Mouse (Mus musculus): Measurements from ENCODE around the gene Pcsk4. TPM values are rescaled to one million over a fixed set of nuclear protein-coding genes. Genes with fewer than 3 reads are reported as not detected.
A peak's percentile ranks its signal among the peaks of the same experiment; 100 is the strongest.

Pcsk4 gene
- polyA plus RNA-seq, 1 experiment from 2014 or later = 2.9 TPM

- H3K9me3 ChIP-seq (replicated peaks; ENCODE audit: control insufficient read depth, low read length) = no peaks in the 10 kb centered on the region
- no peaks in the 10 kb centered on the region for H3K4me1 ChIP-seq (ENCODE audit: control insufficient read depth, insufficient read depth, low read length)
- ATAC-seq (replicated peaks; ENCODE audit: insufficient number of reproducible peaks, low FRiP score, low TSS enrichment, low read depth) (no peak), DNase-seq (ENCODE audit: low spot score) (no peak)
- 13% methylated on average over 25 of the region's 25 CpGs for WGBS
- no peak overlapping the region for H3K9ac ChIP-seq (replicated peaks; ENCODE audit: low read length)
- no peak overlapping the region for H3K4me3 ChIP-seq (ENCODE audit: low read depth, low read length)
- H3K27me3 ChIP-seq (ENCODE audit: control insufficient read depth, insufficient read depth, low read length) = peaks cover 28% of the 10 kb centered on the region
- H3K36me3 ChIP-seq (replicated peaks; ENCODE audit: control insufficient read depth, insufficient read depth, low read depth, low read length) = no peaks in the 10 kb centered on the region
- H3K4me2 ChIP-seq (ENCODE audit: low read depth, low read length) = no peak overlapping the region
- H3K27ac ChIP-seq (replicated peaks; ENCODE audit: low read depth, low read length) = no peak overlapping the region
These were observed 24.4 kb downstream of the Pcsk4 start for GRCm38 (mm10) chr10:80304862-80305261.

GRCm38 (mm10) chr10:80304458-80304857 is 24.8 kb downstream of the Pcsk4 start:
- no peaks in the 10 kb centered on the region for H3K4me1 ChIP-seq (ENCODE audit: control insufficient read depth, insufficient read depth, low read length)
- no peaks in the 10 kb centered on the region for H3K9me3 ChIP-seq (replicated peaks; ENCODE audit: control insufficient read depth, low read length)
- DNase-seq (ENCODE audit: low spot score) = no peak
- no peak overlapping the region for H3K4me2 ChIP-seq (ENCODE audit: low read depth, low read length)
- H3K36me3 ChIP-seq (replicated peaks; ENCODE audit: control insufficient read depth, insufficient read depth, low read depth, low read length) = no peaks in the 10 kb centered on the region
- H3K27ac ChIP-seq (replicated peaks; ENCODE audit: low read depth, low read length) = no peak overlapping the region
- no peak overlapping the region for H3K9ac ChIP-seq (replicated peaks; ENCODE audit: low read length)
- peaks cover 32% of the 10 kb centered on the region for H3K27me3 ChIP-seq (ENCODE audit: control insufficient read depth, insufficient read depth, low read length)
- 26% methylated on average over 12 of the region's 12 CpGs for WGBS
- H3K4me3 ChIP-seq (ENCODE audit: low read depth, low read length) = no peak overlapping the region
- no peak for ATAC-seq (replicated peaks; ENCODE audit: insufficient number of reproducible peaks, low FRiP score, low TSS enrichment, low read depth)

- Histone ChIP-seq H3K9ac (replicated peaks; ENCODE audit: low read length) (0 out of 2 replicates have a peak overlapping the region, but pooled peaks have one; percentile 25), H3K36me3 (replicated peaks; ENCODE audit: control insufficient read depth, insufficient read depth, low read depth, low read length) (no peaks in the 10 kb centered on the region), H3K4me2 (ENCODE audit: low read depth, low read length) (peak overlapping the region; percentile 24), H3K27me3 (ENCODE audit: control insufficient read depth, insufficient read depth, low read length) (peaks cover 45% of the 10 kb centered on the region), H3K9me3 (replicated peaks; ENCODE audit: control insufficient read depth, low read length) (no peaks in the 10 kb centered on the region), H3K4me3 (ENCODE audit: low read depth, low read length) (no peak overlapping the region), H3K27ac (replicated peaks; ENCODE audit: low read depth, low read length) (no peak overlapping the region), H3K4me1 (ENCODE audit: control insufficient read depth, insufficient read depth, low read length) (no peaks in the 10 kb centered on the region)
- no peak for ATAC-seq (replicated peaks; ENCODE audit: insufficient number of reproducible peaks, low FRiP score, low TSS enrichment, low read depth)
- 6% methylated on average over 9 of the region's 9 CpGs for WGBS
- DNase-seq (ENCODE audit: low spot score) = no peak
These were observed 26.8 kb downstream of the Pcsk4 start for GRCm38 (mm10) chr10:80302471-80302881.

GRCm38 (mm10) chr10:80302082-80302355 is 27.3 kb downstream of the Pcsk4 start:
- DNase-seq (ENCODE audit: low spot score) (no peak), ATAC-seq (replicated peaks; ENCODE audit: insufficient number of reproducible peaks, low FRiP score, low TSS enrichment, low read depth) (no peak)
- Histone ChIP-seq H3K27me3 (ENCODE audit: control insufficient read depth, insufficient read depth, low read length) (peaks cover 45% of the 10 kb centered on the region), H3K9me3 (replicated peaks; ENCODE audit: control insufficient read depth, low read length) (no peaks in the 10 kb centered on the region), H3K27ac (replicated peaks; ENCODE audit: low read depth, low read length) (no peak overlapping the region), H3K4me3 (ENCODE audit: low read depth, low read length) (no peak overlapping the region), H3K9ac (replicated peaks; ENCODE audit: low read length) (0 out of 2 replicates have a peak overlapping the region, but pooled peaks have one; percentile 25), H3K4me2 (ENCODE audit: low read depth, low read length) (peak overlapping the region; percentile 24), H3K36me3 (replicated peaks; ENCODE audit: control insufficient read depth, insufficient read depth, low read depth, low read length) (no peaks in the 10 kb centered on the region), H3K4me1 (ENCODE audit: control insufficient read depth, insufficient read depth, low read length) (no peaks in the 10 kb centered on the region)
- 39% methylated on average over 5 of the region's 5 CpGs for WGBS

GRCm38 (mm10) chr10:80301256-80302081 is 27.8 kb downstream of the Pcsk4 start:
- peak overlapping the region; percentile 24 for H3K4me2 ChIP-seq (ENCODE audit: low read depth, low read length)
- H3K27ac ChIP-seq (replicated peaks; ENCODE audit: low read depth, low read length) = peak overlapping the region; percentile 38; the same call in 1 of the 2 replicates
- WGBS = 69% methylated on average over 9 of the region's 10 CpGs
- H3K36me3 ChIP-seq (replicated peaks; ENCODE audit: control insufficient read depth, insufficient read depth, low read depth, low read length) = no peaks in the 10 kb centered on the region
- peaks cover 45% of the 10 kb centered on the region for H3K27me3 ChIP-seq (ENCODE audit: control insufficient read depth, insufficient read depth, low read length)
- no peaks in the 10 kb centered on the region; the same call in 1 of the 2 replicates for H3K4me1 ChIP-seq (ENCODE audit: control insufficient read depth, insufficient read depth, low read length)
- no peaks in the 10 kb centered on the region for H3K9me3 ChIP-seq (replicated peaks; ENCODE audit: control insufficient read depth, low read length)
- H3K4me3 ChIP-seq (ENCODE audit: low read depth, low read length) = peak overlapping the region; percentile 21
- ATAC-seq (replicated peaks; ENCODE audit: insufficient number of reproducible peaks, low FRiP score, low TSS enrichment, low read depth) (no peak), DNase-seq (ENCODE audit: low spot score) (no peak)
- H3K9ac ChIP-seq (replicated peaks; ENCODE audit: low read length) = peak overlapping the region; percentile 51

GRCm38 (mm10) chr10:80300672-80301181 is 28.6 kb downstream of the Pcsk4 start:
- H3K36me3 ChIP-seq (replicated peaks; ENCODE audit: control insufficient read depth, insufficient read depth, low read depth, low read length) = no peaks in the 10 kb centered on the region
- peaks cover 41% of the 10 kb centered on the region for H3K27me3 ChIP-seq (ENCODE audit: control insufficient read depth, insufficient read depth, low read length)
- ATAC-seq (replicated peaks; ENCODE audit: insufficient number of reproducible peaks, low FRiP score, low TSS enrichment, low read depth) = peak; percentile 9; the same call in 1 of the 2 replicates
- H3K4me1 ChIP-seq (ENCODE audit: control insufficient read depth, insufficient read depth, low read length) = no peaks in the 10 kb centered on the region; the same call in 1 of the 2 replicates
- H3K9me3 ChIP-seq (replicated peaks; ENCODE audit: control insufficient read depth, low read length) = no peaks in the 10 kb centered on the region
- peak overlapping the region; percentile 51 for H3K9ac ChIP-seq (replicated peaks; ENCODE audit: low read length)
- no peak for DNase-seq (ENCODE audit: low spot score)
- 0 out of 2 replicates have a peak overlapping the region, but pooled peaks have one; percentile 38 for H3K27ac ChIP-seq (replicated peaks; ENCODE audit: low read depth, low read length)
- WGBS = 20% methylated on average over 11 of the region's 11 CpGs
- H3K4me3 ChIP-seq (ENCODE audit: low read depth, low read length) = peak overlapping the region; percentile 21
- peak overlapping the region; percentile 13 for H3K4me2 ChIP-seq (ENCODE audit: low read depth, low read length)

- ATAC-seq (replicated peaks; ENCODE audit: insufficient number of reproducible peaks, low FRiP score, low TSS enrichment, low read depth) (no peak), DNase-seq (ENCODE audit: low spot score) (no peak)
These were observed 29.5 kb downstream of the Pcsk4 start for GRCm38 (mm10) chr10:80299824-80300223.

GRCm38 (mm10) chr10:80299301-80299700 is 30.0 kb downstream of the Pcsk4 start:
- Histone ChIP-seq H3K9me3 (replicated peaks; ENCODE audit: control insufficient read depth, low read length) (no peaks in the 10 kb centered on the region), H3K27ac (replicated peaks; ENCODE audit: low read depth, low read length) (0 out of 2 replicates have a peak overlapping the region, but pooled peaks have one; percentile 61), H3K27me3 (ENCODE audit: control insufficient read depth, insufficient read depth, low read length) (peaks cover 35% of the 10 kb centered on the region), H3K4me1 (ENCODE audit: control insufficient read depth, insufficient read depth, low read length) (no peaks in the 10 kb centered on the region; the same call in 1 of the 2 replicates), H3K36me3 (replicated peaks; ENCODE audit: control insufficient read depth, insufficient read depth, low read depth, low read length) (no peaks in the 10 kb centered on the region; the same call in 1 of the 2 replicates), H3K4me3 (ENCODE audit: low read depth, low read length) (peak overlapping the region; percentile 43), H3K4me2 (ENCODE audit: low read depth, low read length) (peak overlapping the region; percentile 43), H3K9ac (replicated peaks; ENCODE audit: low read length) (peak overlapping the region; percentile 70)
- DNase-seq (ENCODE audit: low spot score) (no peak), ATAC-seq (replicated peaks; ENCODE audit: insufficient number of reproducible peaks, low FRiP score, low TSS enrichment, low read depth) (no peak)
- WGBS = 6% methylated on average over 15 of the region's 15 CpGs

More at GRCm38 (mm10) chr10:80299824-80300223, 29.5 kb downstream of the Pcsk4 start:
- Histone ChIP-seq H3K4me1 (ENCODE audit: control insufficient read depth, insufficient read depth, low read length) (no peaks in the 10 kb centered on the region; the same call in 1 of the 2 replicates), H3K4me2 (ENCODE audit: low read depth, low read length) (peak overlapping the region; percentile 43), H3K9me3 (replicated peaks; ENCODE audit: control insufficient read depth, low read length) (no peaks in the 10 kb centered on the region), H3K9ac (replicated peaks; ENCODE audit: low read length) (peak overlapping the region; percentile 70), H3K4me3 (ENCODE audit: low read depth, low read length) (peak overlapping the region; percentile 43), H3K27ac (replicated peaks; ENCODE audit: low read depth, low read length) (no peak overlapping the region), H3K36me3 (replicated peaks; ENCODE audit: control insufficient read depth, insufficient read depth, low read depth, low read length) (no peaks in the 10 kb centered on the region; the same call in 1 of the 2 replicates), H3K27me3 (ENCODE audit: control insufficient read depth, insufficient read depth, low read length) (peaks cover 40% of the 10 kb centered on the region)
- WGBS = 40% methylated on average over 10 of the region's 10 CpGs
